ENCODE assay signal across 9 mouse cellular contexts in the genomic region with DNA sequence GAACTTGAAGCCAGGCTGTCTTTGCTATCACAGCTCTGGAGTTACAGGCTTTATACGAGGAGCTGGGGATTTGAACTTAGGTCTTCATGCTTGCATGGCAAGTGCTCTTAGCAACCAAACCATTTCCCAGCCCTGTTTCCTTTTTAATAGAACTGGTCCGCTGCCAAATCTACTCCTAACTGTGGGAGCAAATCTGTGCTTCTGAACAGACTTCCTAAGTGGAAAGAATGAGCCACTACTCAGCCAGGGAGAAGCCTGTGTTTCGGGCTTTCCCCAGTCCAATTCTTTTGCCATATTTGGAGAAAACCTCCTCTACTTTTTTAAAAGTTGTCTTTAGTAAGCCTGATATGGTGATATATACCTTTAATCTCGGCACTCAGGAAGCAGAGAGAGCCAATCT. TPM values are rescaled to one million over a fixed set of nuclear protein-coding genes. Genes with fewer than 3 reads are reported as not detected.
A peak's percentile ranks its signal among the peaks of the same experiment; 100 is the strongest.
DNase-seq lines count a peak whose midpoint lies in the region; ATAC-seq and TF ChIP-seq lines count a peak whose summit lies in the region.
"Had no signal": no experiment of that assay in that cellular context is flagged by ENCODE, and none has a peak within 500 bp of the region (broad histone marks: within the 10 kb centered on the region; RNA-seq: fewer than 3 reads in every experiment).

No protein-coding gene starts in this region.

- WGBS in kidney, adult 2 months = 54% methylated on average over 4 of the region's 4 CpGs
- 53% methylated on average over 4 of the region's 4 CpGs for WGBS in lung, adult 2 months
- 59% methylated on average over 4 of the region's 4 CpGs for WGBS in heart, embryonic 13.5 days
- WGBS in stomach, embryonic 15.5 days = 73% methylated on average over 4 of the region's 4 CpGs

- no peak overlapping the region for H3K9ac ChIP-seq in heart, embryonic 13.5 days
- H3K9ac ChIP-seq in stomach, embryonic 15.5 days = no peak overlapping the region

- DNase-seq in kidney, adult 2 months = peak; percentile 51
- DNase-seq in kidney, postnatal 14 days = no peak
- DNase-seq in lung, postnatal 10 days = peak; percentile 57
- DNase-seq in lung, adult 2 months = no peak
- DNase-seq: gastrocnemius, postnatal 10 days had no signal

- H3K4me1 ChIP-seq in kidney, adult 2 months (ENCODE audit: control insufficient read depth, insufficient read depth, low read length) = peaks cover 32% of the 10 kb centered on the region
- 0 out of 2 replicates have a peak, but pooled peaks cover 8% of the 10 kb centered on the region for H3K4me1 ChIP-seq in lung, adult 2 months (ENCODE audit: control insufficient read depth, insufficient read depth, low read length)
- peaks cover 16% of the 10 kb centered on the region for H3K4me1 ChIP-seq in heart, embryonic 13.5 days
- peaks cover 12% of the 10 kb centered on the region for H3K4me1 ChIP-seq in stomach, embryonic 15.5 days

- no peak overlapping the region for H3K4me2 ChIP-seq in heart, embryonic 13.5 days
- no peak overlapping the region for H3K4me2 ChIP-seq in stomach, embryonic 15.5 days

- peak overlapping the region; percentile 94 for H3K27ac ChIP-seq in kidney, adult 2 months (ENCODE audit: insufficient read depth, low read depth, low read length)
- H3K27ac ChIP-seq in heart, embryonic 13.5 days (replicated peaks) = peak overlapping the region; percentile 37
- 0 out of 2 replicates have a peak overlapping the region, but pooled peaks have one; percentile 3 for H3K27ac ChIP-seq in stomach, embryonic 15.5 days

- TF ChIP-seq CTCF in kidney, adult 2 months (conservative IDR thresholded peaks at IDR 0.05; ENCODE audit: insufficient read depth, insufficient read length, low read depth, low read length) = no peak
- no peak for TF ChIP-seq CTCF in lung, adult 2 months (IDR thresholded peaks at IDR 0.05; ENCODE audit: insufficient read depth, low read length)

- H3K4me3 ChIP-seq in kidney, adult 2 months (ENCODE audit: insufficient read depth, low read depth, low read length) = no peak overlapping the region
- no peak overlapping the region for H3K4me3 ChIP-seq in lung, adult 2 months (replicated peaks; ENCODE audit: extremely low read depth, low read depth, low read length)
- H3K4me3 ChIP-seq in heart, embryonic 13.5 days = no peak overlapping the region
- H3K4me3 ChIP-seq in stomach, embryonic 15.5 days (replicated peaks) = no peak overlapping the region

- no peaks in the 10 kb centered on the region for H3K9me3 ChIP-seq in heart, embryonic 13.5 days
- H3K9me3 ChIP-seq in stomach, embryonic 15.5 days = no peaks in the 10 kb centered on the region

- H3K27me3 ChIP-seq in kidney, adult 2 months (replicated peaks; ENCODE audit: control insufficient read depth, insufficient read depth, low read length) = no peaks in the 10 kb centered on the region
- peaks cover 14% of the 10 kb centered on the region for H3K27me3 ChIP-seq in heart, embryonic 13.5 days (replicated peaks)
- no peaks in the 10 kb centered on the region for H3K27me3 ChIP-seq in stomach, embryonic 15.5 days (replicated peaks)
- H3K27me3 ChIP-seq: CH12.LX had no signal

- no peaks in the 10 kb centered on the region for H3K36me3 ChIP-seq in kidney, adult 2 months (ENCODE audit: control insufficient read depth, insufficient read depth, low read length)
- H3K36me3 ChIP-seq in heart, embryonic 13.5 days = no peaks in the 10 kb centered on the region
- H3K36me3 ChIP-seq in stomach, embryonic 15.5 days = no peaks in the 10 kb centered on the region

- TF ChIP-seq POLR2A in kidney, adult 2 months (IDR thresholded peaks at IDR 0.05; ENCODE audit: low read depth, low read length) = no peak
- TF ChIP-seq POLR2A in lung, adult 2 months (IDR thresholded peaks at IDR 0.05; ENCODE audit: borderline replicate concordance, extremely low read depth, low read depth, low read length) = no peak

- no peak for ATAC-seq in heart, embryonic 13.5 days (ENCODE audit: extremely low read depth, insufficient number of reproducible peaks, low FRiP score, low TSS enrichment)
- ATAC-seq in stomach, embryonic 15.5 days (ENCODE audit: insufficient read depth, low FRiP score, low read depth) = no peak
- no peak for ATAC-seq in inflammation-experienced regulatory T-cells, adult 6 months

RNA-seq across cellular contexts. Expression of a gene that starts 3.8 kb away (rescaled TPM):
- polyA plus RNA-seq in kidney, adult 2 months (2012; rRNA removed) = 224 and 317 TPM in 2 replicates
- 399 and 593 TPM in 2 replicates for polyA plus RNA-seq in lung, adult 2 months (2012; rRNA removed)
- polyA plus RNA-seq in heart, embryonic 13.5 days (2015; fragmentation: Nextera tagmentation; extraction: Ambion mirVana) = 70.0 and 72.4 TPM in 2 replicates
- 67.3 and 73.4 TPM in 2 replicates for polyA plus RNA-seq in stomach, embryonic 15.5 days (2015; fragmentation: Nextera tagmentation; extraction: Ambion mirVana)
- polyA plus RNA-seq in inflammation-experienced regulatory T-cells, adult 6 months (2017; shearing (Covaris generic)) = 10 to 100 TPM; 10.8 to 36.2 (median 11.4) TPM

RNA-seq across cellular contexts. Expression of a gene that starts 31.3 kb away (rescaled TPM):
- polyA plus RNA-seq in kidney, adult 2 months (2012; rRNA removed) = 27.4 and 33.2 TPM in 2 replicates
- 37.0 and 37.7 TPM in 2 replicates for polyA plus RNA-seq in lung, adult 2 months (2012; rRNA removed)
- 6.5 and 7.1 TPM in 2 replicates for polyA plus RNA-seq in heart, embryonic 13.5 days (2015; fragmentation: Nextera tagmentation; extraction: Ambion mirVana)
- 7.6 and 10.6 TPM in 2 replicates for polyA plus RNA-seq in stomach, embryonic 15.5 days (2015; fragmentation: Nextera tagmentation; extraction: Ambion mirVana)
- polyA plus RNA-seq in inflammation-experienced regulatory T-cells, adult 6 months (2017; shearing (Covaris generic)) = 10 to 100 TPM in 2 of 3 experiments, 1 to 10 TPM in 1; 8.1 to 12.6 (median 11.5) TPM

RNA-seq across cellular contexts. Expression of a gene that starts 33.5 kb away (rescaled TPM):
- 26.6 and 31.1 TPM in 2 replicates for polyA plus RNA-seq in kidney, adult 2 months (2012; rRNA removed)
- polyA plus RNA-seq in lung, adult 2 months (2012; rRNA removed) = 132 and 133 TPM in 2 replicates
- 0.45 and 0.60 TPM in 2 replicates for polyA plus RNA-seq in heart, embryonic 13.5 days (2015; fragmentation: Nextera tagmentation; extraction: Ambion mirVana)
- polyA plus RNA-seq in stomach, embryonic 15.5 days (2015; fragmentation: Nextera tagmentation; extraction: Ambion mirVana) = 1.3 and 1.5 TPM in 2 replicates
- under 1 TPM; 0.15 to 0.36 (median 0.26) TPM for polyA plus RNA-seq in inflammation-experienced regulatory T-cells, adult 6 months (2017; shearing (Covaris generic))

RNA-seq across cellular contexts. Expression of a gene that starts 37.1 kb away (rescaled TPM):
- polyA plus RNA-seq in kidney, adult 2 months (2012; rRNA removed) = 32.1 and 36.5 TPM in 2 replicates
- polyA plus RNA-seq in lung, adult 2 months (2012; rRNA removed) = 58.7 and 88.5 TPM in 2 replicates
- 20.7 and 21.2 TPM in 2 replicates for polyA plus RNA-seq in heart, embryonic 13.5 days (2015; fragmentation: Nextera tagmentation; extraction: Ambion mirVana)
- polyA plus RNA-seq in stomach, embryonic 15.5 days (2015; fragmentation: Nextera tagmentation; extraction: Ambion mirVana) = 20.5 and 23.7 TPM in 2 replicates
- polyA plus RNA-seq in inflammation-experienced regulatory T-cells, adult 6 months (2017; shearing (Covaris generic)) = 1 to 10 TPM; 1.7 to 3.3 (median 2.2) TPM

RNA-seq across cellular contexts. Expression of a gene that starts 46.6 kb away (rescaled TPM):
- polyA plus RNA-seq in kidney, adult 2 months (2012; rRNA removed) = 0.16 and 0.65 TPM in 2 replicates
- polyA plus RNA-seq in lung, adult 2 months (2012; rRNA removed) = 1.7 and 2.6 TPM in 2 replicates
- 0.34 TPM in 1 of 2 replicates, not detected in the other for polyA plus RNA-seq in heart, embryonic 13.5 days (2015; fragmentation: Nextera tagmentation; extraction: Ambion mirVana)
- 0.62 TPM in 2 replicates for polyA plus RNA-seq in stomach, embryonic 15.5 days (2015; fragmentation: Nextera tagmentation; extraction: Ambion mirVana)
- polyA plus RNA-seq in inflammation-experienced regulatory T-cells, adult 6 months (2017; shearing (Covaris generic)) = not detected

Comparison
In these comparisons a context has a peak if more than half of its experiments do, and no peak if none do; other contexts are left out.
1. DNase-seq: peak in kidney, adult 2 months (single experiment) and lung, postnatal 10 days (single experiment); none in kidney, postnatal 14 days (single experiment) and lung, adult 2 months (single experiment).
2. H3K27ac ChIP-seq: peak in every context shown above with its lines; median percentile 94 in kidney, adult 2 months; 37 in heart, embryonic 13.5 days; 3 in stomach, embryonic 15.5 days.
3. RNA of a gene that starts 33.5 kb away (polyA plus RNA-seq): 132 to 133 TPM in lung, adult 2 months and 26.6 to 31.1 TPM in kidney, adult 2 months; 1.3 to 1.5 TPM in stomach, embryonic 15.5 days, 0.45 to 0.60 TPM in heart, embryonic 13.5 days and 0.15 to 0.36 TPM in inflammation-experienced regulatory T-cells, adult 6 months; every median in the first group is over 10 times any median in the second.